Mouse (Mus musculus) midbrain, embryonic 15.5 days (tissue): ENCODE measurements around the gene Hmox2. TPM values are rescaled to one million over a fixed set of nuclear protein-coding genes. Genes with fewer than 3 reads are reported as not detected.
A peak's percentile ranks its signal among the peaks of the same experiment; 100 is the strongest.
"Not testable (repeated sequence)": the region's sequence is repeated elsewhere in the genome, so short reads cannot be mapped to it uniquely, and the experiment has no call there.

ENCODE experiments used
- ATAC-seq: fragments of 200-750 bp; cut with Nextera tagmentation; replicated peaks from 2 replicates; pipeline ENCODE4 v1.8.0; 2017; ENCODE audit warnings: moderate TSS enrichment
- H3K27ac ChIP-seq: fragments of 300-500 bp; sonication (generic); 2 replicates; pipeline ENCODE4 v1.5.1; 2015; ENCODE audit warnings: mild to moderate bottlenecking, inconsistent platforms
- H3K27me3 ChIP-seq: fragments of 300-500 bp; sonication (generic); replicated peaks from 2 replicates; pipeline ENCODE4 v1.6.1; 2015; ENCODE audit warnings: inconsistent platforms
- H3K36me3 ChIP-seq: fragments of 300-500 bp; sonication (generic); replicated peaks from 2 replicates; pipeline ENCODE4 v1.6.1; 2015; ENCODE audit warnings: inconsistent platforms
- H3K4me1 ChIP-seq: fragments of 300-500 bp; sonication (generic); 2 replicates; pipeline ENCODE4 v1.6.1; 2015; ENCODE audit warnings: inconsistent platforms
- H3K4me2 ChIP-seq: fragments of 300-500 bp; sonication (generic); 2 replicates; pipeline ENCODE4 v1.6.1; 2015; ENCODE audit warnings: inconsistent platforms, mild to moderate bottlenecking, moderate library complexity
- H3K4me3 ChIP-seq: fragments of 300-500 bp; sonication (generic); 2 replicates; pipeline ENCODE4 v1.5.1; 2015; ENCODE audit warnings: mild to moderate bottlenecking, inconsistent platforms
- H3K9ac ChIP-seq: fragments of 300-500 bp; sonication (generic); 2 replicates; pipeline ENCODE4 v1.6.1; 2015; ENCODE audit warnings: mild to moderate bottlenecking, inconsistent platforms
- H3K9me3 ChIP-seq: fragments of 300-500 bp; sonication (generic); 2 replicates; pipeline ENCODE4 v1.6.1; 2016; ENCODE audit warnings: inconsistent platforms
- WGBS: fragments of 180-500 bp; shearing (Covaris S2); methylation state at CpG from one replicate; pipeline ENCODE4 v1.1.7; 2015; ENCODE audit warnings: mixed read lengths; 5-methylcytosine and 5-hydroxymethylcytosine counted together
- polyA plus RNA-seq: library from polyadenylated mRNA; unstranded; fragments of >200 nt; fragmentation: Nextera tagmentation; extraction: Ambion mirVana; gene quantifications from 2 replicates; pipeline ENCODE4 v1.2.1, GENCODE M21; 2015

Gene Hmox2
- polyA plus RNA-seq, 1 experiment from 2014 or later: 101 TPM

GRCm38 (mm10) chr16:4727963-4728362 lies 1.8 kb downstream of the Hmox2 start:
- Histone ChIP-seq H3K9me3 (no peaks in the 10 kb centered on the region), H3K4me3 (no peak overlapping the region), H3K27me3 (no peaks in the 10 kb centered on the region), H3K4me1 (peaks cover 10% of the 10 kb centered on the region), H3K36me3 (no peaks in the 10 kb centered on the region), H3K4me2 (peak overlapping the region; percentile 57; the same call in 1 of the 2 replicates), H3K9ac (no peak overlapping the region), H3K27ac (no peak overlapping the region)
- no peak for ATAC-seq
- WGBS: 68% methylated on average over 1 of the region's 1 CpGs

GRCm38 (mm10) chr16:4730776-4731358 lies 4.7 kb downstream of the Hmox2 start:
- Histone ChIP-seq H3K4me2 (no peak overlapping the region), H3K4me1 (peaks cover 10% of the 10 kb centered on the region), H3K36me3 (no peaks in the 10 kb centered on the region), H3K9ac (no peak overlapping the region), H3K4me3 (no peak overlapping the region), H3K27me3 (no peaks in the 10 kb centered on the region), H3K27ac (no peak overlapping the region), H3K9me3 (no peaks in the 10 kb centered on the region)
- ATAC-seq: no peak
- 82% methylated on average over 3 of the region's 3 CpGs for WGBS

- no peak overlapping the region for H3K4me2 ChIP-seq
- H3K4me1 ChIP-seq: no peaks in the 10 kb centered on the region
- H3K9me3 ChIP-seq: no peaks in the 10 kb centered on the region
- no peak for ATAC-seq
- no peak overlapping the region for H3K9ac ChIP-seq
- H3K27ac ChIP-seq: no peak overlapping the region
- no peaks in the 10 kb centered on the region for H3K27me3 ChIP-seq
- no peak overlapping the region for H3K4me3 ChIP-seq
- WGBS: 95% methylated on average over 2 of the region's 2 CpGs
- no peaks in the 10 kb centered on the region for H3K36me3 ChIP-seq
These were observed 10.1 kb downstream of the Hmox2 start for GRCm38 (mm10) chr16:4736262-4736661.

- 84% methylated on average over 2 of the region's 2 CpGs for WGBS
These were observed 13.8 kb downstream of the Hmox2 start for GRCm38 (mm10) chr16:4739994-4740393.

GRCm38 (mm10) chr16:4742186-4742585 lies 16.0 kb downstream of the Hmox2 start:
- no peak for ATAC-seq
- 97% methylated on average over 1 of the region's 1 CpGs for WGBS
- Histone ChIP-seq H3K4me1 (no peaks in the 10 kb centered on the region), H3K4me3 (no peak overlapping the region), H3K4me2 (no peak overlapping the region), H3K9me3 (no peaks in the 10 kb centered on the region), H3K27me3 (no peaks in the 10 kb centered on the region), H3K27ac (no peak overlapping the region), H3K36me3 (no peaks in the 10 kb centered on the region), H3K9ac (no peak overlapping the region)

More at GRCm38 (mm10) chr16:4739994-4740393, 13.8 kb downstream of the Hmox2 start:
- H3K27me3 ChIP-seq: no peaks in the 10 kb centered on the region
- no peak overlapping the region for H3K27ac ChIP-seq
- H3K4me1 ChIP-seq: no peaks in the 10 kb centered on the region
- no peaks in the 10 kb centered on the region for H3K36me3 ChIP-seq
- no peak for ATAC-seq
- H3K9ac ChIP-seq: no peak overlapping the region
- H3K4me3 ChIP-seq: no peak overlapping the region
- no peaks in the 10 kb centered on the region for H3K9me3 ChIP-seq
- H3K4me2 ChIP-seq: no peak overlapping the region

GRCm38 (mm10) chr16:4752155-4752554 lies 26.0 kb downstream of the Hmox2 start:
- no peak overlapping the region for H3K9ac ChIP-seq
- no peak for ATAC-seq
- H3K36me3 ChIP-seq: no peaks in the 10 kb centered on the region
- H3K4me2 ChIP-seq: no peak overlapping the region
- H3K4me1 ChIP-seq: peaks cover 1% of the 10 kb centered on the region; the same call in 1 of the 2 replicates
- 95% methylated on average over 3 of the region's 3 CpGs for WGBS
- H3K27ac ChIP-seq: no peak overlapping the region
- no peaks in the 10 kb centered on the region for H3K9me3 ChIP-seq
- H3K27me3 ChIP-seq: no peaks in the 10 kb centered on the region
- H3K4me3 ChIP-seq: no peak overlapping the region

GRCm38 (mm10) chr16:4754045-4754444 lies 27.9 kb downstream of the Hmox2 start:
- Histone ChIP-seq H3K27ac (no peak overlapping the region), H3K9me3 (no peaks in the 10 kb centered on the region), H3K4me2 (no peak overlapping the region), H3K36me3 (no peaks in the 10 kb centered on the region), H3K4me1 (peaks cover 9% of the 10 kb centered on the region; the same call in 1 of the 2 replicates), H3K4me3 (no peak overlapping the region), H3K9ac (no peak overlapping the region), H3K27me3 (no peaks in the 10 kb centered on the region)
- ATAC-seq: no peak
- WGBS: 94% methylated on average over 3 of the region's 3 CpGs

- peak; percentile 90 for ATAC-seq
- Histone ChIP-seq H3K9ac (peak overlapping the region; percentile 42), H3K4me2 (peak overlapping the region; percentile 49), H3K4me3 (peak overlapping the region; percentile 40), H3K27ac (peak overlapping the region; percentile 82)
- not testable (repeated sequence) for H3K4me1 ChIP-seq, H3K9me3 ChIP-seq, H3K27me3 ChIP-seq, H3K36me3 ChIP-seq
- 5% methylated on average over 39 of the region's 42 CpGs for WGBS
These were observed 30.6 kb downstream of the Hmox2 start for GRCm38 (mm10) chr16:4756660-4757335.

GRCm38 (mm10) chr16:4762437-4762836 lies 36.3 kb downstream of the Hmox2 start:
- H3K4me3 ChIP-seq: no peak overlapping the region
- 94% methylated on average over 4 of the region's 4 CpGs for WGBS
- peaks cover 30% of the 10 kb centered on the region for H3K36me3 ChIP-seq
- H3K9ac ChIP-seq: no peak overlapping the region
- H3K4me1 ChIP-seq: peaks cover 4% of the 10 kb centered on the region; the same call in 1 of the 2 replicates
- H3K27ac ChIP-seq: no peak overlapping the region
- no peaks in the 10 kb centered on the region for H3K27me3 ChIP-seq
- no peak overlapping the region for H3K4me2 ChIP-seq
- no peak for ATAC-seq
- H3K9me3 ChIP-seq: no peaks in the 10 kb centered on the region

- ATAC-seq: no peak
These were observed 37.1 kb downstream of the Hmox2 start for GRCm38 (mm10) chr16:4763276-4763675.

GRCm38 (mm10) chr16:4765852-4766251 lies 39.7 kb downstream of the Hmox2 start:
- ATAC-seq: no peak
- Histone ChIP-seq H3K27me3 (no peaks in the 10 kb centered on the region), H3K27ac (no peak overlapping the region), H3K36me3 (peaks cover 62% of the 10 kb centered on the region), H3K4me1 (no peaks in the 10 kb centered on the region), H3K9me3 (no peaks in the 10 kb centered on the region), H3K9ac (no peak overlapping the region), H3K4me2 (no peak overlapping the region), H3K4me3 (no peak overlapping the region)
- whole genome bisulfite sequencing: 95% methylated on average over 2 of the region's 2 CpGs

More at GRCm38 (mm10) chr16:4763276-4763675, 37.1 kb downstream of the Hmox2 start:
- no peaks in the 10 kb centered on the region for H3K4me1 ChIP-seq
- no peak overlapping the region for H3K4me3 ChIP-seq
- peaks cover 38% of the 10 kb centered on the region for H3K36me3 ChIP-seq
- no peak overlapping the region for H3K27ac ChIP-seq
- no peaks in the 10 kb centered on the region for H3K27me3 ChIP-seq
- no peak overlapping the region for H3K4me2 ChIP-seq
- no peaks in the 10 kb centered on the region for H3K9me3 ChIP-seq
- WGBS: 47% methylated on average over 2 of the region's 2 CpGs
- H3K9ac ChIP-seq: no peak overlapping the region

- H3K9ac ChIP-seq: no peak overlapping the region
- no peaks in the 10 kb centered on the region for H3K27me3 ChIP-seq
- no peak overlapping the region for H3K4me2 ChIP-seq
- H3K36me3 ChIP-seq: peaks cover 62% of the 10 kb centered on the region
- no peak overlapping the region for H3K27ac ChIP-seq
- no peak overlapping the region for H3K4me3 ChIP-seq
- no peak for ATAC-seq
- H3K9me3 ChIP-seq: no peaks in the 10 kb centered on the region
- H3K4me1 ChIP-seq: no peaks in the 10 kb centered on the region
- WGBS: 83% methylated on average over 6 of the region's 6 CpGs
These were observed 41.0 kb downstream of the Hmox2 start for GRCm38 (mm10) chr16:4767012-4767790.
